Mouse (Mus musculus) urinary bladder, postnatal 25 days (tissue): ENCODE data around the gene Hist4h4.

Source experiments
- DNase-seq: peaks from one replicate; pipeline ENCODE4 v3.0.0; 2022; ENCODE audit warnings: low spot score

Gene Hist4h4

GRCm38 (mm10) chr6:136782146-136782545 is 22.1 kb downstream of the Hist4h4 start:
- DNase-seq, result no peak

- no peak for DNase-seq
These were observed 22.7 kb downstream of the Hist4h4 start, which contains the start of gene Gucy2c for GRCm38 (mm10) chr6:136781377-136781986. Gene Gucy2c, minus strand, starts transcription at chr6:136781765.

DNA sequence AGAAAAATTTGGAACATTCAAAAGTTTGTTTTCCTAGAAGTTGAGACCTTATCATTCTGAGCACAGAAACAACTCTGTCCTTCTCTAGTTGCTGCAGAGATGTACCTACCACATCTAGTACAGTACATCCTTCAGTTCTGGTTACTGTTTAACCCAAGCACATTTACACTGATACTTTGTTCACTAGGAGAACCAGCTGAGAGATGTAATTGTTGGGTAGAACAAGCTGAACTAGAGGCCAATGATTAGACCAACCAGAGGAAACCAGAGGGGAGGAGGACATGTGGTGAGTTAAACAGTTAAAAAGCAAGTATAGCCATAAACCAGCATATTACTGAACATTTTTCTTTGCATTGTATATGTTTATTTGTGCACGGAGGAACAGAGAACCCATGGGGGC is 27.8 kb downstream of the Hist4h4 start:
- no peak for DNase-seq

GRCm38 (mm10) chr6:136769859-136770258 is 34.4 kb downstream of the Hist4h4 start:
- DNase-seq, result no peak

GRCm38 (mm10) chr6:136769143-136769542 is 35.1 kb downstream of the Hist4h4 start:
- DNase-seq, result no peak

DNA sequence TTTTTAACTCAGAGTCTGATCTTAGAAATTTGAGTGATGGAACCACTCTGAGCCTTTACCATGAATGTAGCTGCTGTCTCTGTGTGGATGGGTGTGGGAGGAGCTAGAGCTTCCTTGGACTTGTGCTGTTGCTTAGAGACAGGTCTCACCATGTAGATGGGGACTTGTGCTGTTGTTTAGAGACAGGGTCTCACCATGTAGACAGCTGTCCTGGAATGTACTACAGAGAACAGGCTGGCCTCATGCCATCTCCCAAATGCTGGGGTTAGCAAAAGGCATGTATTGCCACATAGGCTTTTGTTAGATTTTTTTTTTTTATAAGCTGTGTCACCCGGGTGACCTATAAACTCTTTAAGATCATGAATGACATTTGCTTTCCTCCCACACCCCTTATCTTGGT is 40.3 kb downstream of the Hist4h4 start:
- DNase-seq, result no peak
